Mouse (Mus musculus) ES-Bruce4 (cell line): Measurements from ENCODE around the gene Mapk8.

Experiments used
- CTCF ChIP-seq: IDR thresholded peaks from one replicate; pipeline ENCODE4 v1.8.1; 2011; ENCODE audit warnings: low read depth, low read length
- POLR2A ChIP-seq: IDR thresholded peaks from one replicate; pipeline ENCODE4 v1.8.1; 2011; ENCODE audit warnings: low read length; ENCODE audit not compliant: insufficient read depth

DNA sequence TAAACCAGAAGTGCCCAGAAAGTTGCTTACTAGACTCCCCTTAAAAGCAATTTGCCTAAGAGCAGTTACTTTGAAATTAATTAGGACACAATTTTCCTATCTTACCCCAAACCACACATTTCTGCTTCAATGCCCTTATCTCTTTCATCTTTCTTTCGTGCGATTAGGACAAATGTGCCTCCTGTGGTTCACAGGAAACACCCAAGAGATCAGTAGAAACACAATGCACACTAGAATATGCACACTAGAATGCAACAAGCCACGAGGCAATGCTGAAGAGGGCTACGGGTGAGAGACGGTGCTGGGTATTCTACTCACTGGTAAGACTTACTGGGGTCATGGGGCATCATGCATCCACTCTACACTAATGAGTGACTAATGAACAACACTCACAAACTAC lies 68.2 kb downstream of the Mapk8 start:
- TF ChIP-seq POLR2A, result no peak
- no peak for TF ChIP-seq CTCF
